Mouse (Mus musculus): ENCODE results near the gene Bbs9. TPM values are rescaled to one million over a fixed set of nuclear protein-coding genes. Genes with fewer than 3 reads are reported as not detected.

Gene Bbs9
- total and polyA plus RNA-seq, 3 experiments: 6.9 to 9.1 (median 7.8) TPM

DNA sequence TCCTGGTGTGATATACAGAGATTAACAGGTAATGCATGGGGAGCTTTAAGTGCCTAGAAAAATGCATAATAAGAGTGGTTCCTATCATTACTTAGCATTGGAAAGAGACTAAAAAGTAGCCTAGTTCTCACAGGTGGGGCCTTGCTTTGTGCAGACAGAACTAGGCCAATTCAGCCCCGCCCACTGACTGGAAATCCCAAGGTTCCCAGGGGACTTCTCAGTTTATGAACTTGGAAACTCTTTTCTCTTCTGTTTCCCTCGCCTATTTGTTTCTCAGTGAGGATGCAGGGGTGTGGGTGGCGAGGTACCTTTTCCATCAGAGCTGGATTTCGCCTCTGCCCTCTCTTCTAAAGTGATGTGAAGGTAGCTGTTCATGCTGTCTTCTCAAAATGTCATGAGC, 410.8 kb downstream of the Bbs9 start:
- peak; percentile 77 for DNase-seq (ENCODE audit: extremely low read depth)
- no peak overlapping the region for H3K27ac ChIP-seq (ENCODE audit: insufficient read depth, low read depth)
- dilution Hi-C loops (cut with MboI; ENCODE audit: extremely low pct_ligation_motif_present, extremely low pct_unique_long_range_greater_than_20kb, low sequenced_read_pairs): no loop called here
- peaks cover 3% of the 10 kb centered on the region for H3K9me3 ChIP-seq (replicated peaks; ENCODE audit: low read length)
- peaks cover 9 to 34% of the 10 kb centered on the region in 2 experiments; a peak in 3 of 4 replicates for H3K4me1 ChIP-seq (ENCODE audit: control insufficient read depth in 1 of 2, insufficient read depth in 2 of 2)
- H3K4me3 ChIP-seq (replicated peaks in 1 of 3; ENCODE audit: low read depth in 2 of 3, low read length in 2 of 3, poor library complexity in 1 of 3): no peak overlapping the region
- no peaks in the 10 kb centered on the region for H3K79me2 ChIP-seq (replicated peaks; ENCODE audit: control insufficient read depth, extremely low read depth, insufficient read depth, poor library complexity, severe bottlenecking)
- no peak overlapping the region for H3K9ac ChIP-seq (ENCODE audit: insufficient read depth, low read depth)
- H3K36me3 ChIP-seq (replicated peaks in 1 of 2; ENCODE audit: control insufficient read depth in 1 of 2, insufficient read depth in 1 of 2, low read length in 1 of 2): no peaks in the 10 kb centered on the region
- no peaks in the 10 kb centered on the region for H3K27me3 ChIP-seq (replicated peaks)
- TF ChIP-seq BHLHE40 (IDR thresholded peaks at IDR 0.05; ENCODE audit: low read depth, low read length) (no peak), MEF2A (IDR thresholded peaks at IDR 0.05; ENCODE audit: borderline replicate concordance, low read depth, low read length) (no peak), USF1 (IDR thresholded peaks at IDR 0.05; ENCODE audit: low read depth, low read length) (no peak), RAD21 (IDR thresholded peaks at IDR 0.05; ENCODE audit: low read depth, low read length) (no peak), ZC3H11A (IDR thresholded peaks at IDR 0.05; ENCODE audit: low read depth, low read length) (no peak), SMC3 (IDR thresholded peaks at IDR 0.05; ENCODE audit: low read depth, low read length) (no peak), EP300 (IDR thresholded peaks at IDR 0.05; ENCODE audit: low read length) (0 out of 2 replicates have a peak, but pooled peaks have one; percentile 37)
- in situ Hi-C loops (cut with MboI; ENCODE audit: low pct_ligation_motif_present, low pct_unique_long_range_greater_than_20kb, low sequenced_read_pairs): no loop called here
- H3K4me2 ChIP-seq (ENCODE audit: insufficient read depth, low read depth, poor library complexity, severe bottlenecking): no peak overlapping the region

DNA sequence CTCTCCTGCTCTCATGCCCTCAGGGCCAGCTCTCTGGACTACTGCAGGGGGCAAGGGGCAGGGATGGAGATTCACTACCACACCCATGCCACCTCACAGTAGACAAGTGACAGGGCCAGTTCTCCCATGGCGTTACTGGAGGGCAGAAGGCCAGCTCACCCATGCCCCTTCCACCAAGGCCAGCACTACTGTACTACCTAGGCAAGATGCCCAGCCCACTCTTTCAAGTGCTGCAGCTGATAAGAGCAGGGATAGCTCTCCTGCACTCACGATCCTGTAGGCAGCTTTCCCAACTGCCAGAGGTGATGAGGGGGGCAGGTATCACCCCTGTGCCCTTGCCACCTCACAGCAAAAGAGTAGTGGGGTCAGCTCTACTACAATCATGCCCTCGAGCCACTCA, 429.9 kb downstream of the Bbs9 start:
- no peak for DNase-seq (ENCODE audit: extremely low read depth)
- H3K27me3 ChIP-seq (replicated peaks): no peaks in the 10 kb centered on the region
- no peaks in the 10 kb centered on the region for H3K36me3 ChIP-seq (replicated peaks in 1 of 2; ENCODE audit: control insufficient read depth in 1 of 2, insufficient read depth in 1 of 2, low read length in 1 of 2)
- H3K79me2 ChIP-seq (replicated peaks; ENCODE audit: control insufficient read depth, extremely low read depth, insufficient read depth, poor library complexity, severe bottlenecking): no peaks in the 10 kb centered on the region
- in situ Hi-C loops (cut with MboI; ENCODE audit: low pct_ligation_motif_present, low pct_unique_long_range_greater_than_20kb, low sequenced_read_pairs) (no loop called here), dilution Hi-C loops (cut with MboI; ENCODE audit: extremely low pct_ligation_motif_present, extremely low pct_unique_long_range_greater_than_20kb, low sequenced_read_pairs) (no loop called here)
- H3K4me1 ChIP-seq (ENCODE audit: control insufficient read depth in 1 of 2, insufficient read depth in 2 of 2): peaks cover 0 to 3% of the 10 kb centered on the region in 2 experiments; a peak in 2 of 4 replicates
- H3K9me3 ChIP-seq (replicated peaks; ENCODE audit: low read length): no peaks in the 10 kb centered on the region
- H3K4me2 ChIP-seq (ENCODE audit: insufficient read depth, low read depth, poor library complexity, severe bottlenecking): no peak overlapping the region
- TF ChIP-seq ZKSCAN1 (IDR thresholded peaks at IDR 0.05; ENCODE audit: borderline replicate concordance, low read depth, low read length): no peak
- TF ChIP-seq E2F4 (IDR thresholded peaks at IDR 0.05; ENCODE audit: insufficient replicate concordance, low read depth, low read length): no peak
- TF ChIP-seq TBP (conservative IDR thresholded peaks at IDR 0.05; ENCODE audit: low read depth, low read length): no peak
- TF ChIP-seq MXI1 (IDR thresholded peaks at IDR 0.05; ENCODE audit: low read depth, low read length): no peak
- H3K27ac ChIP-seq (ENCODE audit: insufficient read depth, low read depth): no peak overlapping the region
- no peak overlapping the region for H3K4me3 ChIP-seq (replicated peaks in 1 of 3; ENCODE audit: low read depth in 2 of 3, low read length in 2 of 3, poor library complexity in 1 of 3)
- no peak overlapping the region for H3K9ac ChIP-seq (ENCODE audit: insufficient read depth, low read depth)

- H3K79me2 ChIP-seq (replicated peaks; ENCODE audit: control insufficient read depth, extremely low read depth, insufficient read depth, poor library complexity, severe bottlenecking): no peaks in the 10 kb centered on the region
- TF ChIP-seq PAX5 (IDR thresholded peaks at IDR 0.05; ENCODE audit: low read length) (no peak), CTCF (conservative IDR thresholded peaks at IDR 0.05 in 1 of 2, IDR thresholded peaks at IDR 0.05 in 1 of 2; ENCODE audit: low read depth in 2 of 2, low read length in 2 of 2) (peak in 1 of 2 experiments; percentile 57; a peak in 2 of 4 replicates), ZKSCAN1 (IDR thresholded peaks at IDR 0.05; ENCODE audit: borderline replicate concordance, low read depth, low read length) (no peak), SMC3 (IDR thresholded peaks at IDR 0.05; ENCODE audit: low read depth, low read length) (peak; percentile 73), SIN3A (IDR thresholded peaks at IDR 0.05; ENCODE audit: low read length) (no peak), RAD21 (IDR thresholded peaks at IDR 0.05; ENCODE audit: low read depth, low read length) (peak; percentile 55), ZC3H11A (IDR thresholded peaks at IDR 0.05; ENCODE audit: low read depth, low read length) (peak; percentile 6; the same call in 1 of the 2 replicates)
- DNase-seq (ENCODE audit: extremely low read depth): peak; percentile 7
- H3K27ac ChIP-seq (ENCODE audit: insufficient read depth, low read depth): no peak overlapping the region
- no peak overlapping the region for H3K4me2 ChIP-seq (ENCODE audit: insufficient read depth, low read depth, poor library complexity, severe bottlenecking)
- H3K36me3 ChIP-seq (replicated peaks in 1 of 2; ENCODE audit: control insufficient read depth in 1 of 2, insufficient read depth in 1 of 2, low read length in 1 of 2): no peaks in the 10 kb centered on the region
- in situ Hi-C loops (cut with MboI; ENCODE audit: low pct_ligation_motif_present, low pct_unique_long_range_greater_than_20kb, low sequenced_read_pairs): loop anchor here (10.0 kb wide), 1 partner anchor 202 kb away; no protein-coding TSS in a partner anchor
- H3K4me1 ChIP-seq (ENCODE audit: control insufficient read depth in 1 of 2, insufficient read depth in 2 of 2): no peaks in the 10 kb centered on the region
- H3K4me3 ChIP-seq (replicated peaks in 1 of 3; ENCODE audit: low read depth in 2 of 3, low read length in 2 of 3, poor library complexity in 1 of 3): no peak overlapping the region
- no peaks in the 10 kb centered on the region for H3K27me3 ChIP-seq (replicated peaks)
- H3K9me3 ChIP-seq (replicated peaks; ENCODE audit: low read length): no peaks in the 10 kb centered on the region
- no peak overlapping the region for H3K9ac ChIP-seq (ENCODE audit: insufficient read depth, low read depth)
- dilution Hi-C loops (cut with MboI; ENCODE audit: extremely low pct_ligation_motif_present, extremely low pct_unique_long_range_greater_than_20kb, low sequenced_read_pairs): no loop called here
Measured at GRCm38 (mm10) chr9:22916808-22917207, 441.3 kb downstream of the Bbs9 start.
